Mouse (Mus musculus) intestine, embryonic 16.5 days (tissue): ENCODE data around the gene Dclk1. TPM values are rescaled to one million over a fixed set of nuclear protein-coding genes. Genes with fewer than 3 reads are reported as not detected.
"Not testable (repeated sequence)": the region's sequence is repeated elsewhere in the genome, so short reads cannot be mapped to it uniquely, and the experiment has no call there.

Experiments
- ATAC-seq: fragments of 200-750 bp; cut with Nextera tagmentation; 2 replicates; pipeline ENCODE4 v1.8.0; 2017; ENCODE audit warnings: moderate TSS enrichment, moderate library complexity
- H3K27ac ChIP-seq: fragments of 300-500 bp; sonication (generic); 2 replicates; pipeline ENCODE4 v1.5.1; 2014; ENCODE audit warnings: mild to moderate bottlenecking, low read length
- H3K27me3 ChIP-seq: fragments of 300-500 bp; sonication (generic); replicated peaks from 2 replicates; pipeline ENCODE4 v1.6.1; 2014; ENCODE audit warnings: low read length, control low read depth, mixed read lengths; ENCODE audit not compliant: control insufficient read depth, insufficient read depth
- H3K36me3 ChIP-seq: fragments of 300-500 bp; sonication (generic); 2 replicates; pipeline ENCODE4 v1.6.1; 2014; ENCODE audit warnings: low read length, control low read depth; ENCODE audit not compliant: control insufficient read depth, insufficient read depth
- H3K4me1 ChIP-seq: fragments of 300-500 bp; sonication (generic); 2 replicates; pipeline ENCODE4 v1.6.1; 2014; ENCODE audit warnings: low read length, control low read depth, mixed read lengths; ENCODE audit not compliant: control insufficient read depth, insufficient read depth
- H3K4me2 ChIP-seq: fragments of 300-500 bp; sonication (generic); 2 replicates; pipeline ENCODE4 v1.6.1; 2014; ENCODE audit warnings: low read depth, low read length, control low read depth
- H3K4me3 ChIP-seq: fragments of 300-500 bp; sonication (generic); 2 replicates; pipeline ENCODE4 v1.5.1; 2014; ENCODE audit warnings: mild to moderate bottlenecking, low read length
- H3K9ac ChIP-seq: fragments of 300-500 bp; sonication (generic); 2 replicates; pipeline ENCODE4 v1.6.1; 2014; ENCODE audit warnings: low read depth, low read length
- H3K9me3 ChIP-seq: fragments of 300-500 bp; sonication (generic); 2 replicates; pipeline ENCODE4 v1.6.1; 2016; ENCODE audit warnings: low read length, control low read depth; ENCODE audit not compliant: control insufficient read depth
- whole genome bisulfite sequencing: fragments of 180-500 bp; shearing (Covaris S2); extraction: QIAGEN DNeasy Blood & Tissue Kit; methylation state at CpG from one replicate; pipeline ENCODE4 v1.1.7; 2014; 5-methylcytosine and 5-hydroxymethylcytosine counted together
- polyA plus RNA-seq: library from polyadenylated mRNA; unstranded; fragments of >200 nt; fragmentation: Nextera tagmentation; extraction: Ambion mirVana; gene quantifications from 2 replicates; pipeline ENCODE4 v1.2.1, GENCODE M21; 2015

The Dclk1 gene
- polyA plus RNA-seq, result 9.3 and 11.6 TPM in 2 replicates

GRCm38 (mm10) chr3:55241730-55242421 is at the start of gene Dclk1:
Dclk1 (plus strand) TSS chr3:55242364.
- H3K4me3 ChIP-seq, result peak within 1 kb of the TSS; percentile 58
- H3K9ac ChIP-seq, result peak within 1 kb of the TSS; percentile 65
- peaks cover 11% of the 10 kb centered on the region; the same call in 1 of the 2 replicates for H3K27me3 ChIP-seq
- WGBS, result 40% methylated on average over 10 of the region's 10 CpGs
- 0 out of 2 replicates have a peak within 1 kb of the TSS, but pooled peaks have one; percentile 18 for H3K27ac ChIP-seq
- no peaks in the 10 kb centered on the region for H3K9me3 ChIP-seq
- peak within 1 kb of the TSS; percentile 90 for H3K4me2 ChIP-seq
- no peaks in the 10 kb centered on the region for H3K36me3 ChIP-seq
- peak; percentile 15; the same call in 1 of the 2 replicates for ATAC-seq
- H3K4me1 ChIP-seq, result peaks cover 11% of the 10 kb centered on the region

- ATAC-seq, result no peak
- H3K4me3 ChIP-seq, result no peak overlapping the region
- H3K27me3 ChIP-seq, result no peaks in the 10 kb centered on the region
- no peak overlapping the region for H3K4me2 ChIP-seq
- H3K4me1 ChIP-seq, result no peaks in the 10 kb centered on the region
- WGBS, result 45% methylated on average over 2 of the region's 2 CpGs
- no peaks in the 10 kb centered on the region for H3K9me3 ChIP-seq
- no peak overlapping the region for H3K9ac ChIP-seq
- no peaks in the 10 kb centered on the region for H3K36me3 ChIP-seq
- H3K27ac ChIP-seq, result no peak overlapping the region
These were observed 48.8 kb upstream of the Dclk1 start for GRCm38 (mm10) chr3:55193351-55193750.

DNA sequence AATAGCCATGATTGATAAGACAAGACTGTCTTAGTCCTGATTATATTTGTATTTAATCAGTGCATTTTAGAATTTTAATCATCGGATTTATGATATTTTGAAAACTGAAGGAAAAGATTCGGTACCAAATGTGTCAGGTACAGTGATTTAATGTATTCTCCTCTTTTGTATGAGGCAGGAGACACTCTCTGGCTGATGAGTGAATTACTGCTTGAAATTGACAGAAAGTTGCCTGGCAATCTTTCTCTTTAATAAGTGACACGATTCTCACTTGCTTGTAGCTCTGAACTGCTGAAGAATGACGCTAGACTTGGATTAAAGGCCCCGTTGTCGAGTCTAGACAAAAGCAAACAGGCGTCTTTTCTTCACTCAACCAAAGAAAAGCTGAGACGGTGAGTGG is 47.4 kb upstream of the Dclk1 start:
- Histone ChIP-seq H3K4me2 (no peak overlapping the region), H3K27me3 (no peaks in the 10 kb centered on the region), H3K4me3 (no peak overlapping the region), H3K36me3 (no peaks in the 10 kb centered on the region), H3K9me3 (no peaks in the 10 kb centered on the region), H3K27ac (no peak overlapping the region), H3K4me1 (no peaks in the 10 kb centered on the region), H3K9ac (no peak overlapping the region)
- ATAC-seq, result no peak
- WGBS, result 79% methylated on average over 8 of the region's 8 CpGs

DNA sequence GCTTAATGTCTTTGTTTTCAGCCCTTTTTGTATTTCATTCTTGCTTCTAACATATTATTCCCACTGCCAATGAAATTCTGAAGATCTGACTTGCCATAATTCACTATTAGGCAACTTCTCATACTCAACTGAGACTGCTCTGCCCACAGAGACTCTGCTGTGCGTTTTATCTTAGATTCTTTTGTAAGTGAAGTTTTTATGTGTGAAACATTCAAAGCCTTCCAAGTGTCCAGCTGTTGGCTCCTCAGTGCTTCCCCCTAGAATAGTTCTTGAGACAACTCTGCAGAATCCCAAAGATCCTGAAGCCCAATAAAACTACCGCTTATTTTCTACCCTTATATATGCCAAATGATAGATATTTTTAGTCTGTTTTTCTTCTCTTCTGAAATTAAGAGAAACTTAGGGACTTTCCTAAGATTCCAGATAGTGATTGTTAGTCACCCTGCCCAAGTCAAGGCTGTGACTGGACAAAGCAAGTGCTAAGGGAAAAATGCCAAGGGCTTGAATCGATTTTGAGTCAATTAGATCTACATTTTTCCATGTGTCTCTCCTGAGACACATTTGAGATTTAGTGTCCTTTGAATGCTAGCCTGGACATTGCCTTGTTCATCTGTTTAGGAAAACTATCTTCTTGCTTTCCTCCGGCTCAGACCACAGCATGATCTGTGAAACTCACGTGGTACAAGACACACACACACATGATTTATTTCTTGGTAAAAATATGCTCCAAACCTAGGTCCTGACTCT is 46.4 kb upstream of the Dclk1 start:
- ATAC-seq, result no peak
- 65% methylated on average over 5 of the region's 5 CpGs for WGBS
- Histone ChIP-seq H3K9ac (no peak overlapping the region), H3K27ac (no peak overlapping the region), H3K9me3 (no peaks in the 10 kb centered on the region), H3K27me3 (no peaks in the 10 kb centered on the region), H3K4me3 (no peak overlapping the region), H3K4me1 (no peaks in the 10 kb centered on the region), H3K4me2 (no peak overlapping the region), H3K36me3 (no peaks in the 10 kb centered on the region)

DNA sequence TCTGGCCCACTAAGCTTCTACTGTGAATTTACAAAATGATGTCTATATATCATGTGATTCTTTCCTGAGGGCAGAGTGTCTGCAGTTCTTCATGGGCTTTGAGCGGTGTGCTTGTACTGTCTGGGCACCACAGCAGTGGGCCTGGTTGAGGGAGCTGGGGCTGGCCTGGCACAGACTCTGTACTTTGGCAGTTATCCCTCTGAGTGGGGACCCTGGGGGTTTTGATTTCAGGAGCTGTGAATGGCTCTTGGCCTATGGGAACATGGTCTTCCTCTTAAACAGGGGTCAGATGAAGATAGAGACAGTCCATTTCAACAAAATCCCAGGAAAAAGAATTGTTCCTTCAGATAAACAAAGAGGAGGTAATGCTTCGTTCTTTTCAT is 45.8 kb upstream of the Dclk1 start:
- WGBS, result 61% methylated on average over 2 of the region's 2 CpGs
- H3K9me3 ChIP-seq, result no peaks in the 10 kb centered on the region
- no peak overlapping the region for H3K4me3 ChIP-seq
- no peaks in the 10 kb centered on the region for H3K4me1 ChIP-seq
- no peak for ATAC-seq
- no peak overlapping the region for H3K9ac ChIP-seq
- no peak overlapping the region for H3K4me2 ChIP-seq
- no peaks in the 10 kb centered on the region for H3K27me3 ChIP-seq
- no peak overlapping the region for H3K27ac ChIP-seq
- no peaks in the 10 kb centered on the region for H3K36me3 ChIP-seq

- H3K36me3 ChIP-seq, H3K4me3 ChIP-seq, H3K9ac ChIP-seq, H3K9me3 ChIP-seq, H3K27ac ChIP-seq, H3K4me1 ChIP-seq, H3K27me3 ChIP-seq, H3K4me2 ChIP-seq, ATAC-seq: not testable (repeated sequence)
- WGBS, result 94% methylated on average over 11 of the region's 11 CpGs
These were observed 38.5 kb upstream of the Dclk1 start for GRCm38 (mm10) chr3:55203621-55204020.

DNA sequence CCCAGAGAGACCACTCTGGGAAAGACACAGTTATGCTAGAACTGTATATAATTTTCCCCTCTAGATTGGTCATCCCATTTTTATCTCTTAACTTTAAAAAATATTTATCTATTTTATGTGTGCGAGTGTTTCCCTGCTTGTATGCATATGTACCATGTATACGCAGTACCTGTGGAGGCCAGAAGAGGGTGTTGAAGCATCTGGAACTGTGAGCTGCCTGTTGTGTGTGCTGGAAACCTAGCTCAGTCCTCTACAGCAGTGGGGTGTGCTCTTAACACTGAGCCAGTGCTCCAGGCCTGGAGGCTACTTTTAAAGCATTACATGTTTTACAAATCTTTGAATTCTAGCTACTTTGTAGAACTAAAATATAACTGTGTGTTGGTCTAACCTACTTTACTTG is 35.8 kb upstream of the Dclk1 start:
- 98% methylated on average over 2 of the region's 2 CpGs for WGBS
- Histone ChIP-seq H3K9me3 (no peaks in the 10 kb centered on the region), H3K4me3 (no peak overlapping the region), H3K9ac (no peak overlapping the region), H3K27ac (no peak overlapping the region), H3K4me1 (no peaks in the 10 kb centered on the region), H3K4me2 (no peak overlapping the region), H3K27me3 (no peaks in the 10 kb centered on the region), H3K36me3 (no peaks in the 10 kb centered on the region)
- no peak for ATAC-seq

DNA sequence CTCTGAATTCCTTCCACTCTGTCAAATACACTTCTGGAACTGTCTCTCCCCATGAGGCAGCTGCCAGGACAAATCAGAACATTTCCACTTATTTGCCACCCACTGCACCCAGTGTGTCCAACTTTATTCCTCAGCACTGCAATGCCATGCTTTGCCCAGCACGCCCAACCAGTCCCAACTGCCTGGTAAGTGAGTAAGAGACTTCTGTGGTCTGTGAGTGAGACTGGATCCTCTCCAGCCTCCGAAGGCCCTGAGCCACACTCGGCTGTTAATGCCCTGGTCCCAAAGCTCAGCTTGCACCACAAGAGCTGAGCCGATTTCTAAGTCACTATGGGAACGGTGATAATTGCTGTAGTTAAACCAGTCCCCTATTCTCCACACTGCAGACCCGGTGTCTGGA is 34.5 kb upstream of the Dclk1 start:
- no peaks in the 10 kb centered on the region for H3K36me3 ChIP-seq
- ATAC-seq, result no peak
- H3K27me3 ChIP-seq, result no peaks in the 10 kb centered on the region
- WGBS, result 63% methylated on average over 6 of the region's 6 CpGs
- no peaks in the 10 kb centered on the region for H3K9me3 ChIP-seq
- H3K4me3 ChIP-seq, result no peak overlapping the region
- H3K27ac ChIP-seq, result no peak overlapping the region
- no peaks in the 10 kb centered on the region for H3K4me1 ChIP-seq
- no peak overlapping the region for H3K9ac ChIP-seq
- no peak overlapping the region for H3K4me2 ChIP-seq

- H3K9me3 ChIP-seq, result no peaks in the 10 kb centered on the region
- H3K4me2 ChIP-seq, result no peak overlapping the region
- H3K4me3 ChIP-seq, result no peak overlapping the region
- H3K4me1 ChIP-seq, result no peaks in the 10 kb centered on the region
- WGBS, result 20% methylated on average over 2 of the region's 2 CpGs
- no peak for ATAC-seq
- H3K9ac ChIP-seq, result no peak overlapping the region
- H3K27ac ChIP-seq, result no peak overlapping the region
- no peaks in the 10 kb centered on the region for H3K27me3 ChIP-seq
- no peaks in the 10 kb centered on the region for H3K36me3 ChIP-seq
These were observed 29.9 kb upstream of the Dclk1 start for GRCm38 (mm10) chr3:55212254-55212653.
